15 mouse cellular contexts compared by ENCODE assay signal in genomic region chr5:118318073-118318472, GRCm38 (mm10).
DNase-seq lines count a peak whose midpoint lies in the region; ATAC-seq and TF ChIP-seq lines count a peak whose summit lies in the region.
"Had no signal": no experiment of that assay in that cellular context is flagged by ENCODE, and none has a peak within 500 bp of the region (broad histone marks: within the 10 kb centered on the region; RNA-seq: fewer than 3 reads in every experiment).

No protein-coding gene starts in this region.

- H3K4me2 ChIP-seq in embryonic facial prominence, embryonic 12.5 days (replicated peaks) = no peak overlapping the region
- no peak overlapping the region for H3K4me2 ChIP-seq in limb, embryonic 12.5 days
- no peak overlapping the region for H3K4me2 ChIP-seq in stomach, postnatal 0 days (replicated peaks; ENCODE audit: low read depth)
- H3K4me2 ChIP-seq: forebrain, embryonic 15.5 days had no signal

- no peaks in the 10 kb centered on the region for H3K9me3 ChIP-seq in embryonic facial prominence, embryonic 12.5 days
- H3K9me3 ChIP-seq in embryonic facial prominence, embryonic 10.5 days = no peaks in the 10 kb centered on the region
- H3K9me3 ChIP-seq in limb, embryonic 12.5 days = no peaks in the 10 kb centered on the region
- no peaks in the 10 kb centered on the region for H3K9me3 ChIP-seq in limb, embryonic 10.5 days (replicated peaks)
- no peaks in the 10 kb centered on the region for H3K9me3 ChIP-seq in stomach, postnatal 0 days (ENCODE audit: control insufficient read depth, low read length)
- H3K9me3 ChIP-seq: forebrain, embryonic 15.5 days; hindbrain, embryonic 10.5 days; intestine, embryonic 15.5 days had no signal

- H3K36me3 ChIP-seq in embryonic facial prominence, embryonic 12.5 days = no peaks in the 10 kb centered on the region
- H3K36me3 ChIP-seq in embryonic facial prominence, embryonic 10.5 days (replicated peaks) = no peaks in the 10 kb centered on the region
- H3K36me3 ChIP-seq in limb, embryonic 12.5 days = no peaks in the 10 kb centered on the region
- no peaks in the 10 kb centered on the region for H3K36me3 ChIP-seq in limb, embryonic 10.5 days
- H3K36me3 ChIP-seq in stomach, postnatal 0 days (ENCODE audit: control insufficient read depth, insufficient read depth, low read length) = no peaks in the 10 kb centered on the region
- H3K36me3 ChIP-seq: forebrain, embryonic 15.5 days; hindbrain, embryonic 10.5 days; intestine, embryonic 15.5 days had no signal

- H3K27me3 ChIP-seq in embryonic facial prominence, embryonic 12.5 days = 0 out of 2 replicates have a peak, but pooled peaks cover 3% of the 10 kb centered on the region
- peaks cover 41% of the 10 kb centered on the region for H3K27me3 ChIP-seq in embryonic facial prominence, embryonic 10.5 days (replicated peaks; ENCODE audit: low read depth, poor library complexity, severe bottlenecking)
- H3K27me3 ChIP-seq in limb, embryonic 12.5 days = peaks cover 21% of the 10 kb centered on the region
- H3K27me3 ChIP-seq in limb, embryonic 10.5 days (ENCODE audit: low read depth, poor library complexity, severe bottlenecking) = peaks cover 45% of the 10 kb centered on the region
- H3K27me3 ChIP-seq in stomach, postnatal 0 days (ENCODE audit: control insufficient read depth, insufficient read depth, low read length) = peaks cover 2% of the 10 kb centered on the region; the same call in 1 of the 2 replicates
- H3K27me3 ChIP-seq: forebrain, embryonic 15.5 days had no signal

- TF ChIP-seq EP300 in stomach, postnatal 0 days (optimal IDR thresholded peaks at IDR 0.05) = no peak

- no peak for DNase-seq in embryonic facial prominence, embryonic 10.5 days (ENCODE audit: low spot score)
- no peak for DNase-seq in limb, embryonic 10.5 days (ENCODE audit: low spot score)
- DNase-seq in thymus, postnatal 0 days (ENCODE audit: low spot score) = peak; percentile 24
- no peak for DNase-seq in thymus, postnatal 25 days
- no peak for DNase-seq in stomach, postnatal 0 days (ENCODE audit: low spot score)
- no peak for DNase-seq in embryo, embryonic 10 days (ENCODE audit: low spot score)
- DNase-seq: embryo, embryonic 11 days; gastrocnemius, postnatal 14 days; kidney, postnatal 14 days had no signal

- H3K4me3 ChIP-seq in embryonic facial prominence, embryonic 12.5 days = no peak overlapping the region
- no peak overlapping the region for H3K4me3 ChIP-seq in embryonic facial prominence, embryonic 10.5 days
- no peak overlapping the region for H3K4me3 ChIP-seq in limb, embryonic 12.5 days (replicated peaks)
- no peak overlapping the region for H3K4me3 ChIP-seq in limb, embryonic 10.5 days
- no peak overlapping the region for H3K4me3 ChIP-seq in stomach, postnatal 0 days (ENCODE audit: low read depth, low read length)
- H3K4me3 ChIP-seq: erythroblast, embryonic 14.5 days; forebrain, embryonic 15.5 days; intestine, embryonic 15.5 days had no signal

- H3K4me1 ChIP-seq in embryonic facial prominence, embryonic 12.5 days = peaks cover 40% of the 10 kb centered on the region
- peaks cover 52% of the 10 kb centered on the region for H3K4me1 ChIP-seq in embryonic facial prominence, embryonic 10.5 days
- peaks cover 46% of the 10 kb centered on the region for H3K4me1 ChIP-seq in limb, embryonic 12.5 days (replicated peaks)
- H3K4me1 ChIP-seq in limb, embryonic 10.5 days = peaks cover 39% of the 10 kb centered on the region
- H3K4me1 ChIP-seq in stomach, postnatal 0 days (replicated peaks; ENCODE audit: control insufficient read depth, insufficient read depth) = no peaks in the 10 kb centered on the region

- ATAC-seq in embryonic facial prominence, embryonic 12.5 days (ENCODE audit: insufficient number of reproducible peaks, insufficient read depth, low FRiP score, low TSS enrichment) = no peak
- ATAC-seq in limb, embryonic 12.5 days (ENCODE audit: insufficient number of reproducible peaks, insufficient read depth, low FRiP score, low TSS enrichment, low read depth) = no peak
- no peak for ATAC-seq in stomach, postnatal 0 days (ENCODE audit: low FRiP score, low TSS enrichment)
- ATAC-seq: forebrain, embryonic 15.5 days; intestine, embryonic 15.5 days had no signal

- TF ChIP-seq CTCF in stomach, postnatal 0 days (IDR thresholded peaks at IDR 0.05; ENCODE audit: low read depth) = peak; percentile 59

- peak overlapping the region; percentile 17; the same call in 1 of the 2 replicates for H3K27ac ChIP-seq in embryonic facial prominence, embryonic 12.5 days
- no peak overlapping the region for H3K27ac ChIP-seq in embryonic facial prominence, embryonic 10.5 days (replicated peaks)
- peak overlapping the region; percentile 89 for H3K27ac ChIP-seq in limb, embryonic 12.5 days
- H3K27ac ChIP-seq in limb, embryonic 10.5 days = no peak overlapping the region
- no peak overlapping the region for H3K27ac ChIP-seq in stomach, postnatal 0 days (replicated peaks)
- H3K27ac ChIP-seq: forebrain, embryonic 15.5 days; intestine, embryonic 15.5 days had no signal

- H3K9ac ChIP-seq in embryonic facial prominence, embryonic 12.5 days = no peak overlapping the region
- no peak overlapping the region for H3K9ac ChIP-seq in limb, embryonic 12.5 days (replicated peaks)
- H3K9ac ChIP-seq in stomach, postnatal 0 days (ENCODE audit: low read length) = no peak overlapping the region
- H3K9ac ChIP-seq: forebrain, embryonic 15.5 days; intestine, embryonic 15.5 days had no signal

- WGBS in embryonic facial prominence, embryonic 12.5 days = 57% methylated on average over 5 of the region's 5 CpGs
- 65% methylated on average over 5 of the region's 5 CpGs for WGBS in embryonic facial prominence, embryonic 10.5 days
- 64% methylated on average over 5 of the region's 5 CpGs for WGBS in limb, embryonic 12.5 days
- WGBS in limb, embryonic 10.5 days = 59% methylated on average over 5 of the region's 5 CpGs
- 68% methylated on average over 5 of the region's 5 CpGs for WGBS in stomach, postnatal 0 days

Comparison
In these comparisons a context has a peak if more than half of its experiments do, and no peak if none do; other contexts are left out.
1. H3K27ac ChIP-seq: peak in embryonic facial prominence, embryonic 12.5 days (single experiment) and limb, embryonic 12.5 days (single experiment); none in embryonic facial prominence, embryonic 10.5 days (single experiment), limb, embryonic 10.5 days (single experiment) and stomach, postnatal 0 days (single experiment).